Mouse (Mus musculus): ENCODE measurements around the gene Serf2. TPM values are rescaled to one million over a fixed set of nuclear protein-coding genes. Genes with fewer than 3 reads are reported as not detected.
"Not testable (repeated sequence)": the region's sequence is repeated elsewhere in the genome, so short reads cannot be mapped to it uniquely, and the experiment has no call there.

Serf2 gene
- polyA plus RNA-seq, 1 experiment, result 547 TPM

DNA sequence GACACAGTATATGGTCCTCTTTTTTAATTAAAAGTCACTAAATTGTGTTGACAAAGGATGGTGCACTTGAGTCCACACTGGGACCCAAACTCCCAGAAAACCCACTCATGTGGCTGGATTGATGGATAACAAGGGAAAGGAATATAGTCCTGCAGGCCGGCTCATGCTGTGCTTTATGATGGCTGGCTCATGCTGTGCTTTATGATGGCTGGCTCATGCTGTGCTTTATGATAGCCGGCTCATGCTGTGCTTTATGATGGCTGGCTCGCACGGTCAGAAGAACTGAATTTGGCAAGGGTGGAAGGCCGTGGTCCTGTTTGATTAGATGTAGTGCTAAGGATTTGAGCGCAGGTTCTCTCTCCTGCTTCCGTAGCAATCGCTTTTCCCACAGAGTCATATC is 34.6 kb downstream of the Serf2 start:
- Histone ChIP-seq H3K27ac (ENCODE audit: insufficient read depth, low read depth, low read length) (no peak overlapping the region), H3K4me1 (ENCODE audit: control insufficient read depth, insufficient read depth, low read length) (peaks cover 4% of the 10 kb centered on the region), H3K4me3 (ENCODE audit: insufficient read depth, low read length) (no peak overlapping the region)
- TF ChIP-seq POLR2A (IDR thresholded peaks at IDR 0.05; ENCODE audit: borderline replicate concordance, low read depth, low read length) (no peak), CTCF (IDR thresholded peaks at IDR 0.05; ENCODE audit: low read depth, low read length) (no peak)

GRCm38 (mm10) chr2:121484403-121484802 is 35.4 kb downstream of the Serf2 start:
- H3K4me3 ChIP-seq (ENCODE audit: insufficient read depth, low read length); H3K27ac ChIP-seq (ENCODE audit: insufficient read depth, low read depth, low read length): not testable (repeated sequence)

GRCm38 (mm10) chr2:121501550-121501949 is 52.6 kb downstream of the Serf2 start:
- H3K4me1 ChIP-seq (ENCODE audit: control insufficient read depth, insufficient read depth, low read length); H3K4me3 ChIP-seq (ENCODE audit: insufficient read depth, low read length): not testable (repeated sequence)

More at GRCm38 (mm10) chr2:121484403-121484802, 35.4 kb downstream of the Serf2 start:
- not testable (repeated sequence) for H3K4me1 ChIP-seq (ENCODE audit: control insufficient read depth, insufficient read depth, low read length)

GRCm38 (mm10) chr2:121505942-121506882 is 57.2 kb downstream of the Serf2 start, which contains the start of the genes Mfap1a and Wdr76:
Mfap1a (minus strand) TSS chr2:121506665.
Wdr76 (plus strand) TSS chr2:121506723.
- Histone ChIP-seq H3K4me3 (ENCODE audit: insufficient read depth, low read length) (peak within 1 kb of the TSS; percentile 81), H3K27ac (ENCODE audit: insufficient read depth, low read depth, low read length) (peak within 1 kb of the TSS; percentile 63)
- H3K4me1 ChIP-seq (ENCODE audit: control insufficient read depth, insufficient read depth, low read length), result not testable (repeated sequence)

More at GRCm38 (mm10) chr2:121501550-121501949, 52.6 kb downstream of the Serf2 start:
- not testable (repeated sequence) for H3K27ac ChIP-seq (ENCODE audit: insufficient read depth, low read depth, low read length)

- TF ChIP-seq POLR2A (IDR thresholded peaks at IDR 0.05; ENCODE audit: borderline replicate concordance, low read depth, low read length) (no peak), CTCF (IDR thresholded peaks at IDR 0.05; ENCODE audit: low read depth, low read length) (no peak)
- peak overlapping the region; percentile 81 for H3K4me3 ChIP-seq (ENCODE audit: insufficient read depth, low read length)
- H3K27ac ChIP-seq (ENCODE audit: insufficient read depth, low read depth, low read length), result no peak overlapping the region
Measured at GRCm38 (mm10) chr2:121507173-121507950, 58.4 kb downstream of the Serf2 start.

More at GRCm38 (mm10) chr2:121507173-121507950, 58.4 kb downstream of the Serf2 start:
- H3K4me1 ChIP-seq (ENCODE audit: control insufficient read depth, insufficient read depth, low read length), result 0 out of 2 replicates have a peak, but pooled peaks cover 2% of the 10 kb centered on the region

Other genes starting within 250 kb of the Serf2 start
- 22.2 and 22.6 TPM in 2 replicates for gene Trp53bp1, start 177.8 kb upstream of the Serf2 start, polyA plus RNA-seq (2012; ENCODE audit: insufficient read depth, insufficient read length, missing spikeins)
- 0.33 and 0.66 TPM in 2 replicates for gene Map1a, start 159.6 kb upstream of the Serf2 start, polyA plus RNA-seq (2012; ENCODE audit: insufficient read depth, insufficient read length, missing spikeins)
- 13.8 and 15.0 TPM in 2 replicates for gene Ppip5k1, start 93.8 kb upstream of the Serf2 start, polyA plus RNA-seq (2012; ENCODE audit: insufficient read depth, insufficient read length, missing spikeins)
- gene Ckmt1, start 91.5 kb upstream of the Serf2 start, polyA plus RNA-seq (2012; ENCODE audit: insufficient read depth, insufficient read length, missing spikeins), result not detected in 2 replicates
- gene Strc, start 62.0 kb upstream of the Serf2 start, polyA plus RNA-seq (2012; ENCODE audit: insufficient read depth, insufficient read length, missing spikeins), result not detected in 2 replicates
- gene Pdia3, start 35.4 kb upstream of the Serf2 start, polyA plus RNA-seq (2012; ENCODE audit: insufficient read depth, insufficient read length, missing spikeins), result 360 and 362 TPM in 2 replicates
- gene Catsper2, start 35.4 kb upstream of the Serf2 start, polyA plus RNA-seq (2012; ENCODE audit: insufficient read depth, insufficient read length, missing spikeins), result 0.80 and 1.5 TPM in 2 replicates
- 0.92 TPM in 1 of 2 replicates, not detected in the other for gene Ell3, start 4.9 kb upstream of the Serf2 start, polyA plus RNA-seq (2012; ENCODE audit: insufficient read depth, insufficient read length, missing spikeins)
- gene Hypk, start 4.1 kb downstream of the Serf2 start, polyA plus RNA-seq (2012; ENCODE audit: insufficient read depth, insufficient read length, missing spikeins), result 44.7 and 69.0 TPM in 2 replicates
- not detected in 2 replicates for gene Serinc4, start 7.6 kb downstream of the Serf2 start, polyA plus RNA-seq (2012; ENCODE audit: insufficient read depth, insufficient read length, missing spikeins)
- 44.4 and 47.3 TPM in 2 replicates for gene Mfap1b, start 24.9 kb downstream of the Serf2 start, polyA plus RNA-seq (2012; ENCODE audit: insufficient read depth, insufficient read length, missing spikeins)
- 24.8 and 25.4 TPM in 2 replicates for gene Mfap1a, start 57.5 kb downstream of the Serf2 start, polyA plus RNA-seq (2012; ENCODE audit: insufficient read depth, insufficient read length, missing spikeins)
- gene Wdr76, start 57.5 kb downstream of the Serf2 start, polyA plus RNA-seq (2012; ENCODE audit: insufficient read depth, insufficient read length, missing spikeins), result 10.9 and 11.3 TPM in 2 replicates

All from bone marrow macrophage, adult 2 months (primary cell).